Mouse (Mus musculus): Measurements from ENCODE around the gene Tead3.

- TF ChIP-seq POLR2A (IDR thresholded peaks at IDR 0.05; ENCODE audit: extremely low read depth, insufficient read depth, low read length) (no peak), CTCF (IDR thresholded peaks at IDR 0.05; ENCODE audit: extremely low read depth, insufficient read depth, low read length) (no peak)
These were observed 41.2 kb upstream of the Tead3 start for GRCm38 (mm10) chr17:28391568-28392432.
